Mouse (Mus musculus): ENCODE measurements around the gene Kcnk18.
A peak's percentile ranks its signal among the peaks of the same experiment; 100 is the strongest.

Gene Kcnk18

GRCm38 (mm10) chr19:59218991-59219390 is at the start of gene Kcnk18:
TSS of gene Kcnk18 (plus strand) at chr19:59219214.
- no peak for DNase-seq

DNA sequence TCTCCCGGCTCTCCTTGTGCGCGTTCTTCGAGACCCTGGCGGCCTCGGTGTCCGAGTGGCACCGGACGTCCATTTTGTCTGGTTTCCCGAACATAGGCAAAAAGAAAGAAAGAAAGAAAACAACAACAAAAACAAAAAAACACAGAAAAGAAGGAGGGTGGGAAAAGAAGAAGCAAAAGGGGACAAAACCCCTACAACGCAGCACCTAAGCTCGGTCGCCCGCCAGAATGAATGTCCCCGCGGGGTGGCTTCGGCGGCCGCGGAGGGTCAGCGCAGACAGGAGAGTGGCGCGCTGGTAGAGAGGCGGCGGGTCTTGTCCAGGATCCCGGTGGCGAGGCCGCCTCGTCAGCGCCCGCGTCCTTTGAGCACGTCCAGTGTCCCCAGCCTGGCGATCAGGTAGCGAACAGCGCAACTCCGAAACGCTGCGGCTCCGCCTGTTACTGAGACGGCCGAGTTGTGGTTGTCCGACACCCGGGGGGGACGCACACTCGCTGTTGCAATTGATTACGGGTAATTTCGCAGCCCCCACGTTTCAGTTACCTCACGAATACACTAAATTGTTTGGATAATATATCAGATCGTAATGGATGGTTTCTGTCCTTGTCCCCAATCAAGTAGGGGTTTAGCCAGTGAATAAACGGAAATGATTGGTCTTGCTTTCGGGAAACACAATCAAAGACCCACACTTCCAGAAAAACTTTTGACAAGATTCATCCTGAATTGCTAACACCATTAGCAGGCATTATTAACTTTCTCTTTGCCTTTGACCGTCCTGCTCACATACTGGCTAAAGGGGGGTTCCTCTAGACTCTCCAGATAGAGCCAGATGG is 48.9 kb upstream of the Kcnk18 start, which contains the start of gene Vax1:
TSS of gene Vax1 (minus strand) at position 121 of the 830 bp plus-strand sequence.
- DNase-seq, result no peak

GRCm38 (mm10) chr19:59170766-59171095 is 48.3 kb upstream of the Kcnk18 start:
- DNase-seq, result no peak

GRCm38 (mm10) chr19:59171151-59171870 is 47.7 kb upstream of the Kcnk18 start:
- no peak for DNase-seq

GRCm38 (mm10) chr19:59171871-59172245 is 47.2 kb upstream of the Kcnk18 start:
- no peak for DNase-seq

DNA sequence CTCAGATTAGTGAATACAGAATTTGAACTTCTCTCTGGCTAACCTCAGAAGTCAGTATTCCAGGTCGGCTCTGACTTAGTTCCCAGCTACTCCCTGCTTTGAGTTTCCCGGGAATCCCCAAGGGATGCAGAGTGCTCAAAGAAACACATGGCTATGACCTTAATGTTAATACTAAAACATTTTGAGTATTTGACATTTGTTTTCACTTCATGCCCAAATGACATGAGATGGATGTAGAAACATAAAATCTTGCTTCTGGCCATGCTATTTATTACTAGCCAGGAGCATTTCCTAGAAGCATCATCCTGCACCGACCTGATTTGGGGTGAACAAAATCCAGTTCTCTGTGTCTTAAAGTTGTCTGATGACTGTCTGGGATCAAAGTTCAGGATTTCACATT is 46.2 kb upstream of the Kcnk18 start:
- no peak for DNase-seq

DNA sequence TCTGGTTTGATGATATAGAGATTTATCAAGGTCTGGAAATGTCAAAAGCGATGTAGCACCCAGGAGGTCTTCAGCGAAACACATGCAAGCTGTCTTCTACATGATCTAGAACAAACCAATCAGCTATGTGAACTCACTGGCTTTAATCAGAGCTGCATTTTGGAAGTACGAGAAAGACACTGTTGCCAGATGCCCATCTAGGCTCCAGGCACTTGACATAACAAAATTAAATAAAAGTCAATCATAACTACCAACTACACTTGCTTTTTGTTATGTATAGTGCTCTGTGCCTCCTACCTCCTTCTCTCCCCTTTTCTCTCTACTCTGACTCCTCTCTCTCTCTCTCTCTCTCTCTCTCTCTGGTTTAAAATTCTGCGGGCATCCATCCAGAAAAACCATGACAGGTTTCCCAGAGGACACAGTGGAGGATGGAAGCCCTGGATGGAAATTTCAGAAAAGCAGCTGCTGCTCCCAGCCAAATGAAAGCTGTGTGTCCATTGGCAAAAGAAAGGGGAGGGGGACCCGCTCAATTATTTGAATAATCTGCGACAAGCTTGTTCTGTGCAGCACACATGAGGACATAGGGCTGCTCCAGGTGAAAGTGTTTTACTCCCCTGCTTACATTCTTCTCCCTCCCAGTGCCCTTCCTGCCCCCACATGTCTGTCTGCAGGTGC is 45.5 kb upstream of the Kcnk18 start:
- DNase-seq, result no peak

DNA sequence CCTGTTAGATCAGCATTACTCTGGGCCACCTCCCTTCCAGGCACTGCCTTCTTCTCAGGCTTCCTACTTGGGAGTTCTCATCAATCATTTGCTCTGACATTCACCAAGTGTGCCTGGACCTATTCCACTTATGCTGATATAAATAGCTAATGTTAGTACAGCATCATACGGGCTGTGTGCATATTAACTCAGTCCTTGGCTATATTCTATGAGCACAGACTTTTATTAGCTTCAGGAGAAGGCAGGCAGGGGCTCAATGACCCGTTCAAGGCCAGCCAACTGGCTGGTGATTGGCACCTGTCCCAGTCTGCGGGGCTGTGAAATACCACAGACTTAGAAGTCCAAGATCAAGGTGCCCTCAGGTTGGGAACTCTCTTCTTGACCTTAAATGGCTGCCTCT is 35.0 kb upstream of the Kcnk18 start:
- DNase-seq, result no peak

GRCm38 (mm10) chr19:59188981-59189380 is 30.0 kb upstream of the Kcnk18 start:
- DNase-seq, result no peak

DNA sequence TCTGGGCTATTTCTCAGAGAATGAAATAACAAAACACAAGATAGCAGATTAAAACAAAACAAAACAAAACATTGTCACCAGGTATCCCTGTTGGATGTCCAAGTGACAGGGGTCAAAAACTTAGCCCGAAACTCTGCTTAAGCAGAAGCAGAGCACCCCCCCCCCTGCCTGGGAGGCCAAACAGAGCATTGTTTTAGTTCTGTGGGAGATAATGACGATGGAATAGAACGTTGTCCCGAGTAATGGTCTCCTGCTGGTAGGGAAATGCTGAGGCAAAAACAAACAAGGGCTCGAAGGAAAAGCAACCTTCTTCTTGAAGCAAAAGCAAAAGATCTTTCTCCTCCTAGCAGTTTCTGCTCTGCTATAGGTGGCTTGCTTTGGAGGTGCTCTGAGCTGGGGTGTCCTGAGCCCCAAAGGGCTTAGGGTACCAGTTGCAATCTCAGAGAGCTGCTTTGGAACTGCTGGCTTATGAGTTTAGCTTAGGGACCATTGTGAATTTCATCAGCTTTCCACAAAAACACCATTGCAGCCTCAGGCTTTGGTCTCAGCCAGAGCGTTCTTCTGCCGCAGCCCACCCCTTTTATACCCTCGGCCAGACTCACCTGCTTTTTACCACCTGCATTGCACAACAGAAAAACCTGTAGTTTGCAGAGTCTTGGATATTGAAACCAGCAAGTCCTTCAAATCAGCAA is 28.4 kb upstream of the Kcnk18 start:
- DNase-seq, result no peak

GRCm38 (mm10) chr19:59191123-59191505 is 27.9 kb upstream of the Kcnk18 start:
- DNase-seq, result no peak

DNA sequence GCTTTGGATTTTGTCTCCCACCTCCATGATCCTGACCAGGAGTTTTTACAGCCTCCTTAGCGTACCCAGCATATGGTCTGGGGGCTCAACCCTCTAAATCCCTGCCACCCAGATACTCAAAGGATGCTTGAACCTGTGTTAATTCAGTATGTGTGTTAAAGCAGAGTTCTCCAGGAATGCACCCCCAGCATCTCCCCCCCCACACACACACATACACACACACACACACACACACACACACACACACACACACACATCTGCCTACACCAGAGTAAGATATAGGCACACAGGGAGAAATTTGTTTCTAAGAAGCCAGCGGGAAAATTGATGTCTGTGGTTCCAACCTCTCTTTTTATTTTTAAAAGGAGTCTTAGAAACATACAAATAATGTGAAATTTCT is 26.5 kb upstream of the Kcnk18 start:
- DNase-seq, result no peak

GRCm38 (mm10) chr19:59193456-59193855 is 25.6 kb upstream of the Kcnk18 start:
- no peak for DNase-seq

DNA sequence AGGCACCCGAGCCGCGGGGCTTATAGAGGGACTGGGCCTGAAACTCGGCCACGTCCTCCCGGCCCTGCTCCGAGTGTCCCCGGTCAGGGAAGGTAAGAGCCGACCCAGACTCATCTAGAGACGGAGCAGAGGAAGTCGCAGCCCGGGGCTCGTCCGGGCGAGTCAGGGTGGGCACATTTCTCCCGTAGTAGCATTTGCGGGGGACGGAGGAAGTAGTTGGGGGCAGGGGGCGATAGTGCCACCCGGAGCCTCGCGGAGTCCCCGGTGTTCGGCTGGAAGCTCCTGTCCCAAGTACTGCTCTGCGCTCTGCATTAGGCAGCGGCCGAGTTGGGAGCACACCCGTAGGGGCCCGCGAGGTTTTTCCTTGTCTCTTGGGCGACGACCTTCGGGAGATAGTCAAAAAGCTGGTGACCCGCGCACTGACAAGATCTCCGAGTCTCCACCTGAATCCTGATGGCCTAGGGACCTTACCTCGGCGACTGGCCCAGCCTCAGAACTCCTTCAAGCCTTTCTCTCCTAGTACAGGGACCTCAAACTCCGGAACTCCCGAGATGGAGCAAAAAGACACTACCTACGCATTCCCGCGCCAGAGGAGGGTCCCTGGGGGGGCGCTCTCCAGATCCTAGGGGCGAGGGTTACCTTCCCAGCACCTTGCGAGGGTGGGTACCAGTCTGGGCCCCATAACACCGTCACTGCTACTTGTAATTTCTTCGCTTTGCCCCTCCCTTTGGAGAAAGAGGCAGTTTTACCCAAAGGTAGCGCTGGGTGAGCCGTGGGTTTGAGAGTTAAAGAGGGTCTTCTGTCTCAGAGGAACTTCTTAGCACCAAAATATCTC is 24.8 kb upstream of the Kcnk18 start:
- no peak for DNase-seq

GRCm38 (mm10) chr19:59195181-59195770 is 23.7 kb upstream of the Kcnk18 start:
- DNase-seq, result no peak

DNA sequence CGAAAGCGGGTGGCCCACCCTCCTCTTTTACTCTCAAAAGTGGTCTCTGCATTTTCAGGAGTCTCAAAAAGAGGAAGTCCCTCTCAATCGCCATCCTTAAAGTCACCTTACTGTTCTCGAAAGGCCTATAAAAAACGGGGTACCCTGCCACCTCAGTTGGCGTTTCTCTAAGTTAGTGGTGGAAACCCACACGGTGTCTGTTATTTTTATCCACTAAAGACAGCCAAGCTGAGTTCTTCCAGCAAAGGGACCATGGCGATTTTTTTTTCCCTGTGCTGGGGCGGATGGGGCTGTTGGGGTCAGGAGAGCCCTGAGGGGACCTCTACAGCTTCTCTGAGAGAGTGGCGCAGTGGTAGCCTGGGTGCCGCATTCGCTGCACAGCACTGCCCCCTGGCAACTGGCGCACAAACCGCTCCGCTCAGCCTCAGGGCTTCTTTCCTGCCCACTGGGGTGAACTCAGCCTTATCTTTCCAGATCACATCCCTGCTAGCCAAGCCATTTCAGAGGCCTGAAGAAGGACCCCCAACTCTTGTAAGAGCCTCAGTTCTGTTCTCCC is 22.8 kb upstream of the Kcnk18 start:
- no peak for DNase-seq

DNA sequence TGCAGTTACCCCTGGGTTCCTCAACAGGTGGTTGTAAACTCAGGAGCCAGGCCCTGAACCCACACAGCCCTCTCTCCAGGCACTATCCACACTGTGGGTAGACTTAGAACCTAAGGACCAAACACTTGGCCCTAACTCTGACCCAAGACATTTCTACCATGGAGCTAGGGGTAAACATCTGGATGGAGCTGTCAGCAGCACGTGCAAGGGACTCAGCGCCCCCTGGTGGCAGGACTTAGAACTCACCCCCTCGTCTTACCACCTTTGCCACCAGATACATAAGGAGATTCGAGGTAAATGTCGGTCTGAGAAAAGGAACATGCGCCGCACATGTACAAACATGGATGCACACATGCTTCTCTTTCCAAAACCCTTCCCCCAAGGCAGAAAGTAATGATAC is 20.9 kb upstream of the Kcnk18 start:
- DNase-seq, result no peak

DNA sequence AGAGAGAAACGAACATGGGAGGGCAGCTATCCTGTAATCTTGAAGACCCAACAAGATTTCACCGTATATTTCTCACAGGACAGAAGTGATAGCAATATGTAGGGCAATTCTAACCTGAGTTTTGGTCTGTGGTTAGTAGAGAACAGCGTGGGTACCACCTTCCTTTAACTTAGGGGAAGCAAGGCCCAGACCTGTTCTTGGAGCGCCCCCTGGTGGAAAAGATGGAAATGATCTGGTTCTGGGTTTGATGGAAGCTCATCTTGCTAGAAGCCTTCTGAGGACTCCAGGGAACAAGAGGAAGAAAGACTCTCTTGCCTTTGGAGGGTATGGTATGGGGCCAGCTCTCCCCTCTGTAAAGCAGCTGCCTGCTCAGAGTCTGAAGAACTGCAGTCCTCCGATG is 10.5 kb upstream of the Kcnk18 start:
- DNase-seq, result peak; percentile 51

DNA sequence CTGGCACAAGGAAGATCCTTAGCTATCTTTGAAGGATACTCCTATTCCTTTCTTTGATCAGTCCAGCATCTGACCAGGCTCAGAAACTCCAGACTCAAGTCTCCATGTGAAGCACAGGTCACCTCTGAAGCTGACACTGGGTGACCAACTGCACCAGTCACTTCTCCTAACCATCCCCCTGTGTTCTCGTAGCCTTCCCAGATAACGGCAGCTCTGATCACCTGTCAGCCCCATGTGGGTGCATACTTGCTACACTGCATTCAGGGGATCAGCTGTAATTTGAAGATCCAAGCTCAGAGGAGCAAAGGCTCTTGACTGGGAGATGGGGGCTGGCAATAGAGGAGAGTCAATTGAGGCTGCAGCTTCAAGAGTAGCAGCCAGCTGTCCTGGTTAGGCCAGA is 10.0 kb upstream of the Kcnk18 start:
- DNase-seq, result no peak

DNA sequence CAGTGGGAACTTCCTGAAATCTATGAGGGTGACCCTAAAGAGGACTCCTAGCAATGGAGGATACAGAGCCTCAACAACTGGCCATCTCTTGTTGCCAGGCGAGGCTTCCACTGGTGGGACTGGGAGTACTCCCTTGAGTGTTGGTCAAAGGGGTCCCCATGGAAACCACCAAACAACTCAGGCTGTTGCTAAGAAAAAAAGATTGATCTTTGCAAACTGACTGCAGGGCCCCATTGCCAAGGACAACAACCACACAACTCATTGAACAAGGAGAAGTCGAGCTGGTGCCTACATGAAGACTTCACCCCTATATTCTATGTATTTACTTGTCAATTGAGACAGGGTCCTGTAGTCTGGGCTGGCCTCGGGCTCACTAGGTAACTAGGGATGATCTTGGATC is 2.1 kb upstream of the Kcnk18 start:
- DNase-seq, result no peak

- DNase-seq, result no peak
Measured at GRCm38 (mm10) chr19:59221131-59221530, 2.1 kb downstream of the Kcnk18 start.

GRCm38 (mm10) chr19:59228376-59228775 is 9.4 kb downstream of the Kcnk18 start:
- DNase-seq, result no peak

Data from cerebellum, adult 8-10 months (tissue).